Mouse (Mus musculus) bone marrow, adult 2 months (tissue): ENCODE results near the gene Ppfibp2. TPM values are rescaled to one million over a fixed set of nuclear protein-coding genes. Genes with fewer than 3 reads are reported as not detected.
A peak's percentile ranks its signal among the peaks of the same experiment; 100 is the strongest.

ENCODE experiments used
- H3K27ac ChIP-seq: fragments of 200-500 bp; 2 replicates; pipeline ENCODE4 v1.5.1; 2012; ENCODE audit warnings: low read depth, mild to moderate bottlenecking, control low read depth, inconsistent platforms, low read length; ENCODE audit not compliant: control insufficient read depth, poor library complexity, insufficient read depth
- H3K4me1 ChIP-seq: fragments of 200-500 bp; 2 replicates; pipeline ENCODE4 v1.6.1; 2011; ENCODE audit warnings: low read length; ENCODE audit not compliant: control insufficient read depth, insufficient read depth
- H3K4me3 ChIP-seq: fragments of 200-500 bp; replicated peaks from 2 replicates; pipeline ENCODE3; 2011; ENCODE audit warnings: mild to moderate bottlenecking, low read depth, low read length, control low read depth; ENCODE audit not compliant: control insufficient read depth
- CTCF ChIP-seq: fragments of 200-500 bp; IDR thresholded peaks from 2 replicates; pipeline ENCODE4 v1.5.1; 2011; ENCODE audit warnings: low read length, control low read depth; ENCODE audit not compliant: control insufficient read depth, insufficient read depth
- POLR2A ChIP-seq: fragments of 200-500 bp; IDR thresholded peaks from 2 replicates; pipeline ENCODE4 v1.6.1; 2011; ENCODE audit warnings: low read depth, mild to moderate bottlenecking, control low read depth, low read length, borderline replicate concordance; ENCODE audit not compliant: control insufficient read depth
- WGBS: fragments of 180-500 bp; shearing (Covaris S2); methylation state at CpG from one replicate; pipeline ENCODE4 v1.1.7; 2018; 5-methylcytosine and 5-hydroxymethylcytosine counted together
- polyA plus RNA-seq: library from polyadenylated mRNA; stranded (reverse); fragments of >200 nt; gene quantifications from 2 replicates; pipeline ENCODE4 v1.2.4, GENCODE M21; 2011; ENCODE audit warnings: low replicate concordance; ENCODE audit not compliant: missing spikeins, insufficient read depth, insufficient read length

The Ppfibp2 gene
- polyA plus RNA-seq, 1 experiment: 3.7 TPM

DNA sequence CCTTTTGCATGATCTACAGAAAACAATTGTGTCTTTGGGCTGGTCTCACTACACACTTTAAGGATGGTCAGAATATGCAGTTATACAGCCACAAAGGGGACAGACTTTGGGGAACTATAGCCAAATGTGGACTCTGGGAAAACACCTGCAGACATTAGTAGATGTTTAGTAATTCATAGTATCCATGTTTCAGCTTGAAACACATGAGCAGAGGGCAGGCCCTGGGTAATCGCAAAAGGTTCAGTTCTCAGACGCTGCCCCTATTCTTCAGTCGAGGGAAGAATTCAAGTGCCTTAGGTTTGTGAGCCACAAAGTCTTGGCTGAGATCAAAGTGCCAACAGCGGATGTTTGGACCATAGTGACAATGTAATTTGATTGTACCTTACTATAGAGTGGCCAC lies 149.4 kb downstream of the Ppfibp2 start:
- 85% methylated on average over 4 of the region's 4 CpGs for WGBS
- no peaks in the 10 kb centered on the region for H3K4me1 ChIP-seq
- no peak overlapping the region for H3K27ac ChIP-seq
- no peak overlapping the region for H3K4me3 ChIP-seq
- TF ChIP-seq CTCF (no peak), POLR2A (no peak)

- Histone ChIP-seq H3K4me1 (no peaks in the 10 kb centered on the region), H3K27ac (no peak overlapping the region), H3K4me3 (no peak overlapping the region)
- TF ChIP-seq POLR2A: no peak
- 68% methylated on average over 2 of the region's 2 CpGs for WGBS
Measured at GRCm38 (mm10) chr7:107745111-107745510, 150.1 kb downstream of the Ppfibp2 start.

DNA sequence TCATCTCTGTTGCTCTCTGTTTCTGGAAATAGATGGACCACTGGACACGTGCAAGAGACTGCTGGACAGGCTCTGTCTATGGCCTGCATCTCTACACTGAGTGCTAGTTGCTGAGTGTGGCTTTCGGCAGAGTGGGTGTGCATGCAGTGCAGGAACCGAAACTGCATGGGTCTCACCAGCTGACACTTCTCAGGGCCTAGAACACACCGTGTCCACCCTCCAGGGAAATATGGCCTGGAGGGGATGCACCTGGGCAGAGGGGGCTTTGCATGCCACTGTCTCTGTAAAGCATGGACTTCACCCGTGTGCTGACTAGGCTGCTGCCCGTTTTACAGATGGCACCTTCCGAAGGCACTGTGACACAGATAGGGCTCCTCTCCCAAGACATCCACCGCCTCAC lies 151.0 kb downstream of the Ppfibp2 start:
- H3K4me3 ChIP-seq: no peak overlapping the region
- WGBS: 80% methylated on average over 8 of the region's 8 CpGs
- TF ChIP-seq CTCF: no peak
- TF ChIP-seq POLR2A: no peak
- no peaks in the 10 kb centered on the region for H3K4me1 ChIP-seq
- no peak overlapping the region for H3K27ac ChIP-seq

DNA sequence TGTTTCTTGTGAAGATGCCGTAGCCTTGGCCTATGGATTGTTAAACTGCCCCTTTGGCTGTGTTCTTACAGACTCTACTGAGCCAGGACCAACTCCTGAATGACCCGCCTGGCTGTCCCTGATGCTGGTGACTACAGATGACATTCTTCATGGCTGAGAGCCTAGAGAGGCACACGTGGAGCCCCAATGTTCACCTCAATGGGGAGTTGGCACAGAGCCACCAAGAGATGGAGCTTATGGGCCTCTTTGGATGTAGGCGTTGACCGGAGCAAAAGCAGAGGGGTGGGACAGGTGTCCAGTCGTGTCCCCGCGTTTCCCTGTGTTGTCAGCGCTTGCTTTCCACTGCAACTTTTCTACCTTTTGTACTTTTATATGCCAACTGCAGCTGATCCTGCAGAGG lies 152.5 kb downstream of the Ppfibp2 start:
- TF ChIP-seq CTCF (no peak), POLR2A (no peak)
- WGBS: 86% methylated on average over 9 of the region's 9 CpGs
- no peaks in the 10 kb centered on the region for H3K4me1 ChIP-seq
- no peak overlapping the region for H3K27ac ChIP-seq
- no peak overlapping the region for H3K4me3 ChIP-seq

GRCm38 (mm10) chr7:107747954-107748353 lies 152.9 kb downstream of the Ppfibp2 start:
- no peak overlapping the region for H3K27ac ChIP-seq
- no peak overlapping the region for H3K4me3 ChIP-seq
- no peaks in the 10 kb centered on the region for H3K4me1 ChIP-seq
- TF ChIP-seq POLR2A (no peak), CTCF (peak; percentile 59)
- WGBS: 17% methylated on average over 2 of the region's 2 CpGs

DNA sequence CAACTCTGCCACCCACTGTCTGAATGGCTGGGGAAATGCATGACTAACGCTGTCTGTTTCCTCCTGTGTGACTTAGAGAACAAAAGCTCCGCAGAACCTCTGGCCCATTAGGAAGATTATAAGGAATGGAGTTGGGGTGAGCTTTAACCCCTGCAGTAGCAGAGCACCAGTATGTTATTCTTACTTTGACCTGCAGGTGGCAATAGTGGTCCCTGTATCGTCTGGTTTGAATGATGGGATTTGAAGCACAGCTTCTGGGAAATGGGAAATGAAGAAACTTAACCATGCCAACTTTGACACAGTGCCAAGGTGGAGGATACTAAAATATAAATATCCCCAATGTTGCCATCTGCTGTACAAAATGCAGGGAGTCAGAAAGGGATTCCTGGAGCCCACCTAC lies 154.3 kb downstream of the Ppfibp2 start:
- 10% methylated on average over 3 of the region's 3 CpGs for WGBS
- Histone ChIP-seq H3K27ac (no peak overlapping the region), H3K4me1 (no peaks in the 10 kb centered on the region), H3K4me3 (no peak overlapping the region)
- no peak for TF ChIP-seq CTCF
- no peak for TF ChIP-seq POLR2A

DNA sequence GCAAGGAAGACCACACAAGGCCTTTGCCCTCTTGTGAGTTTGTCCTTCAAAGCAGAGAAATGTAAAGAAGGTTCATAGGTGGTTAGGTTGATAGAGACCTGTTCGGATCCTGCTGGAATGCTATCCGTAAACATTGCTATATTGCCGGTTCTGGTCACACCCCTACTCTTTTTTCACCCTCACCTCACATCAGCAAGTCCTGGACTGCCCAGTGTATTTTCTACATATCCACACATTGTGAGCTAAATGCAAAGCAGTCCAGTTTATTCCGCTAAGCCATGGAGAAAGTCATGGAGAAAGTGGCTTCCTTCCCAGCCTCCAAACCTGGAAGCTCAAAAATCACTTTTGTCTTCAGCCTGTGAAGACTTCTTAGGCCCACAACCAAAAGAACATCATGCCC lies 154.7 kb downstream of the Ppfibp2 start:
- Histone ChIP-seq H3K4me3 (no peak overlapping the region), H3K27ac (no peak overlapping the region), H3K4me1 (no peaks in the 10 kb centered on the region)
- WGBS: 84% methylated on average over 4 of the region's 4 CpGs
- TF ChIP-seq CTCF: no peak
- no peak for TF ChIP-seq POLR2A

- H3K4me3 ChIP-seq: no peak overlapping the region
- no peaks in the 10 kb centered on the region for H3K4me1 ChIP-seq
- H3K27ac ChIP-seq: no peak overlapping the region
- TF ChIP-seq CTCF (no peak), POLR2A (no peak)
- WGBS: 79% methylated on average over 10 of the region's 10 CpGs
Measured at GRCm38 (mm10) chr7:107752031-107752520, 157.1 kb downstream of the Ppfibp2 start.

DNA sequence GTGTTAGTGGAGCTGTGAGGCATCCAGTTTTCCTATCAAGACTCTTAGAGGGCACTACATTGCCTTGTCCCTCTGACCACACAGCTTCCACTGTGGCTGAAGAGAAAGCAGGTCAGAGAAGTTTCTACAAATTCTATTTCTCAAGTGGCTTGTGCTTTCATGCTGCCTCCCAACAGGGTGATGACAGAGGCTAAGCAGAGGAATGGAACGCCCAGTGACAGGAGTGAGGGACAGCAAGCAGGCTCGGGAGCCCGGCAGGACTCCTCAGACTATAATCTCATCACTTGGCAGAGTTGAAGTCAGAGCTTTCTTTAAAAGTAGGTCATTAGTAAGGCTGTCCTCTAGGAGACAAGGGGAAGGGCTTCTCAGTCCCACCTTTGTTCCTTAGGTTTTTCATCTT lies 160.9 kb downstream of the Ppfibp2 start:
- WGBS: 72% methylated on average over 3 of the region's 3 CpGs
- no peaks in the 10 kb centered on the region for H3K4me1 ChIP-seq
- TF ChIP-seq POLR2A: no peak
- no peak for TF ChIP-seq CTCF
- no peak overlapping the region for H3K27ac ChIP-seq
- no peak overlapping the region for H3K4me3 ChIP-seq
